Mouse (Mus musculus): ENCODE data around the gene Vmn1r38. TPM values are rescaled to one million over a fixed set of nuclear protein-coding genes. Genes with fewer than 3 reads are reported as not detected.
"Not testable (repeated sequence)": the region's sequence is repeated elsewhere in the genome, so short reads cannot be mapped to it uniquely, and the experiment has no call there.

Gene Vmn1r38
- not detected for polyA plus RNA-seq (2017; shearing (Covaris generic))

DNA sequence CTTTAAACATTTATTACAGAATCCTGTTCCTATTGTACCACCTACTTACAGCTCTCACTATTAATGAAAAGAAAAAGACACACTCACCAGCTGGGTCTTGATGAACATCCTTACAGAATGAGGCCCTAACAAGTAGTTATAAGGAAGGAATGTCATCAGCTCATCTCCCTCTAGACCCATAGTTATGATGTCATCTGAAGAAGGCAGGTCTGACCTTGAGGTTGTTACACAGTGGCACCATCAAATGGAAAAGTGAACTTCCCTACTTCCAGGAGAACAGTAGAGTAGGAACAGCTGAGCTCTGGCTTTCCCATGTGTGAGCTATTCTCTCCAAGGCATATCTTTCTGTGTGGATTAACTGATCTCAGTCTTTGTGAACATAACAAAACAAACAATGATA, at the start of gene Vmn1r38:
Vmn1r38 (minus strand) TSS at position 101 of the 400 bp plus-strand sequence.
- not testable (repeated sequence) for ATAC-seq

DNA sequence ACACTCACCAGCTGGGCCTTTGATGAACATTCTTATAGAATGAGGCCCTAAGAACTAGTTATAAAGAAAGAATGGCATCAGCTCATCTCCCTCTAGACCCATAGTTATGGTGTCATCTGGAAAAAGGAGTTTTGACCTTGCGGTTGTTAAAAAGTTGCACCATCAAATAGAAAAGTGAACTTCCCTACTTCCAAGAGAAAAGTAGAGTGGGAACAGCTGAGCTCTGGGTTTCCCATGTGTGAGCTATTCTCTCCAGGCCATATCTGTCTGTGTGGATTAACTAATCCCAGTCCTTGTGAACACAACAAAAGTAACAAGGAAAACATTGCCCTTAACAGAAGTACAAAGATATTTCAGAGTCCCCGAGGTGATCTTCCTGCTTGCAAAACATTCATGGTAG, 28.1 kb upstream of the Vmn1r38 start, which contains the start of gene Vmn1r39:
Vmn1r39 (minus strand) TSS at position 101 of the 400 bp plus-strand sequence.
- no peak for ATAC-seq

DNA sequence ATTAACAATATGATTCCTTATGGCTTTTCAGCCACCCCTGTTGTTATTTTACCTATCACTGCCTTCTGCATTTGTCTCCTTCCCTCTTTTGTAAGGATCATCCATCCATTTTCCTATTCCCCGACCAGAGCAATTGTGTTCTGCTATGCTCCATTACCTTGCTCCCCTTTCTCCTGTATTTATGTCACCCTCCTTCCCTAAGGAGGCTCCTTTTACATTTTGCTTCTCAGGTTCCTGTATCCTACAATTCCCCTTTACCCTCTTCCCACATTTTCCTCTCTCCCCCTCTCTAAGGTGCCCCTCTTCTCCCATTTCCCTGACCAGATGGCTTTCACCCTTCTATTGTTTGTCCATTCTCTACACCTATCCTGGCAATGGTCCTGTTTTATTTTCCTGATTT, 23.9 kb upstream of the Vmn1r38 start:
- no peak for ATAC-seq

DNA sequence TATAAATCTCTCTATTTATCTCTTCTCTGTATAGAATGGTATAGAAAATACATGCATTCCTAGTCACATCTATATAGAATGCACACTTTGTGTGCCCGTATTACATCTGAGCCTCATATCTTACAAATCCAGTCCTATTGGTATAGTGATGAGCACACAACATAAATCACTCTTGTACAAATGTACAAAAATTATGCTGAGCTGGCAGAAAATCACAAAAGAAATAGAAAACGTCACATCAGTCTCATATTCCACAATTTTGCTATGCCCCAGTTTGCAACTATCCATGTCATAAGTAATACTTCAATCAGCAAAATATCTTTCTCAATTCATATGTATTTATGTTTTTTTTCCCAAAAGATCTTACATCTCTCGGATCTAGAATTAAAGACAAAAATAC, 23.3 kb upstream of the Vmn1r38 start:
- ATAC-seq, result no peak

DNA sequence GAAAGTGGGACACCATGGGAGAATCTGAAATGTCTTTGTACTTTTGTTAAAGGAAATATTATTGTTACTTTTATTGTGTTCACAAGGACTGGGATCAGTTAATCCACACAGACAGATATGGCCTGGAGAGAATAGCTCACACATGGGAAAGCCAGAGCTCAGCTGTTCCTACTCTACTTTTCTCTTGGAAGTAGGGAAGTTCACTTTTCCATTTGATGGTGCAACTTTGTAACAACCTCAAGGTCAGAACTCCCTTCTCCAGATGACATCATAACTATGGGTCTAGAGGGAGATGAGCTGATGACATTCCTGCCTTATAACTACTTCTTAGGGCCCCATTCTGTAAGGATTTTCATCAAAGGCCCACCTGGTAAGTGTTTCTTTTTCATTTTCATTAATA, 53.3 kb downstream of the Vmn1r38 start, which contains the start of gene Vmn1r37:
Vmn1r37 (plus strand) TSS at position 301 of the 400 bp plus-strand sequence.
- not testable (repeated sequence) for ATAC-seq

Other genes starting within 250 kb of the Vmn1r38 start
- 10 to 100 TPM; 39.9 to 50.4 TPM for gene Mad2l1, start 247.2 kb downstream of the Vmn1r38 start, polyA plus RNA-seq (2017; shearing (Covaris generic))
- not detected for gene Vmn1r32, start 222.5 kb downstream of the Vmn1r38 start, polyA plus RNA-seq (2017; shearing (Covaris generic))
- gene Vmn1r33, start 164.3 kb downstream of the Vmn1r38 start, polyA plus RNA-seq (2017; shearing (Covaris generic)), result not detected
- not detected for gene Vmn1r34, start 138.7 kb downstream of the Vmn1r38 start, polyA plus RNA-seq (2017; shearing (Covaris generic))
- not detected for gene Vmn1r35, start 96.7 kb downstream of the Vmn1r38 start, polyA plus RNA-seq (2017; shearing (Covaris generic))
- not detected for gene Vmn1r36, start 63.5 kb downstream of the Vmn1r38 start, polyA plus RNA-seq (2017; shearing (Covaris generic))
- not detected for gene Vmn1r37, start 53.2 kb downstream of the Vmn1r38 start, polyA plus RNA-seq (2017; shearing (Covaris generic))
- gene Vmn1r39, start 28.0 kb upstream of the Vmn1r38 start, polyA plus RNA-seq (2017; shearing (Covaris generic)), result not detected
- gene Gng12, start 113.8 kb upstream of the Vmn1r38 start, polyA plus RNA-seq (2017; shearing (Covaris generic)), result 10 to 100 TPM; 21.3 to 21.7 TPM

All from activated CD4-positive, CD25-positive, alpha-beta regulatory T cell, adult 4 months (primary cell).